Mouse (Mus musculus) heart, adult 9 months (tissue): ENCODE measurements around the gene Iqck.
A peak's percentile ranks its signal among the peaks of the same experiment; 100 is the strongest.

Experiments
- DNase-seq, 2 experiments: peaks; one replicate each; pipeline ENCODE4 v3.0.0; 2022; ENCODE audit warnings: low spot score in 2 of 2

Gene Iqck

GRCm38 (mm10) chr7:118986369-118986768 lies 130.8 kb downstream of the Iqck start:
- no peak for DNase-seq

GRCm38 (mm10) chr7:118989275-118989856 lies 133.8 kb downstream of the Iqck start:
- no peak for DNase-seq

- DNase-seq: no peak
These were observed 134.7 kb downstream of the Iqck start for GRCm38 (mm10) chr7:118990282-118990681.

GRCm38 (mm10) chr7:118991341-118991884 lies 135.9 kb downstream of the Iqck start:
- DNase-seq: no peak

GRCm38 (mm10) chr7:118992080-118992560 lies 136.6 kb downstream of the Iqck start:
- DNase-seq: peak in 1 of 2 experiments; percentile 16

- DNase-seq: no peak
These were observed 137.3 kb downstream of the Iqck start for GRCm38 (mm10) chr7:118992623-118993405.

- peak in 1 of 2 experiments; percentile 28 for DNase-seq
These were observed 138.2 kb downstream of the Iqck start for GRCm38 (mm10) chr7:118993597-118994230.

- DNase-seq: peak in 1 of 2 experiments; percentile 41
These were observed 138.8 kb downstream of the Iqck start for GRCm38 (mm10) chr7:118994231-118994842.

- peak; percentile 84 to 86 for DNase-seq
These were observed 139.5 kb downstream of the Iqck start, which contains the start of gene Gprc5b for GRCm38 (mm10) chr7:118995007-118995406. TSS of gene Gprc5b (minus strand) at chr7:118995211.

- no peak for DNase-seq
These were observed 140.1 kb downstream of the Iqck start for GRCm38 (mm10) chr7:118995671-118996070.

GRCm38 (mm10) chr7:118996137-118996837 lies 140.7 kb downstream of the Iqck start:
- DNase-seq: peak; percentile 76 to 87

- DNase-seq: no peak
These were observed 144.3 kb downstream of the Iqck start for GRCm38 (mm10) chr7:118999857-119000256.

GRCm38 (mm10) chr7:119001965-119002364 lies 146.4 kb downstream of the Iqck start:
- DNase-seq: no peak

- no peak for DNase-seq
These were observed 146.9 kb downstream of the Iqck start for GRCm38 (mm10) chr7:119002501-119002900.

GRCm38 (mm10) chr7:119010854-119011529 lies 155.4 kb downstream of the Iqck start:
- peak; percentile 8 to 39 for DNase-seq

GRCm38 (mm10) chr7:119015736-119016135 lies 160.2 kb downstream of the Iqck start:
- no peak for DNase-seq

- DNase-seq: peak in 1 of 2 experiments; percentile 23
These were observed 164.0 kb downstream of the Iqck start for GRCm38 (mm10) chr7:119019537-119019936.
